Mouse (Mus musculus) hindbrain, embryonic 15.5 days (tissue): ENCODE data around the gene Kdm2a. TPM values are rescaled to one million over a fixed set of nuclear protein-coding genes. Genes with fewer than 3 reads are reported as not detected.

Experiments
- polyA plus RNA-seq: library from polyadenylated mRNA; unstranded; fragments of >200 nt; fragmentation: Nextera tagmentation; extraction: Ambion mirVana; gene quantifications from 2 replicates; pipeline ENCODE4 v1.2.1, GENCODE M21; 2015

The Kdm2a gene
- polyA plus RNA-seq, 1 experiment from 2014 or later, result 36.3 TPM

Other genes with a start within 250 kb of the Kdm2a start
- 119 and 121 TPM in 2 replicates for gene Coro1b, start 249.7 kb downstream of the Kdm2a start, polyA plus RNA-seq
- 0.26 and 0.83 TPM in 2 replicates for gene Ptprcap, start 244.7 kb downstream of the Kdm2a start, polyA plus RNA-seq
- gene Rps6kb2, start 234.9 kb downstream of the Kdm2a start, polyA plus RNA-seq, result 47.8 and 56.7 TPM in 2 replicates
- 5.6 and 6.1 TPM in 2 replicates for gene Carns1, start 222.8 kb downstream of the Kdm2a start, polyA plus RNA-seq
- 0.98 and 1.5 TPM in 2 replicates for gene Tbc1d10c, start 207.0 kb downstream of the Kdm2a start, polyA plus RNA-seq
- gene Ppp1ca, start 206.2 kb downstream of the Kdm2a start, polyA plus RNA-seq, result 582 and 587 TPM in 2 replicates
- gene Rad9a, start 196.6 kb downstream of the Kdm2a start, polyA plus RNA-seq, result 25.5 and 27.5 TPM in 2 replicates
- gene Clcf1, start 184.0 kb downstream of the Kdm2a start, polyA plus RNA-seq, result 0.69 and 0.75 TPM in 2 replicates
- gene AC109138.7, start 183.9 kb downstream of the Kdm2a start, polyA plus RNA-seq, result not detected in 2 replicates
- 19.2 and 20.9 TPM in 2 replicates for gene Pold4, start 166.4 kb downstream of the Kdm2a start, polyA plus RNA-seq
- 15.9 and 18.5 TPM in 2 replicates for gene Ssh3, start 129.1 kb downstream of the Kdm2a start, polyA plus RNA-seq
- gene Ankrd13d, start 115.1 kb downstream of the Kdm2a start, polyA plus RNA-seq, result 58.3 and 63.4 TPM in 2 replicates
- 25.7 and 31.9 TPM in 2 replicates for gene Grk2, start 92.1 kb downstream of the Kdm2a start, polyA plus RNA-seq
- 5.7 and 6.7 TPM in 2 replicates for gene Rhod, start 41.1 kb upstream of the Kdm2a start, polyA plus RNA-seq
- 5.3 and 5.6 TPM in 2 replicates for gene Syt12, start 79.2 kb upstream of the Kdm2a start, polyA plus RNA-seq
- gene 2010003K11Rik, start 100.3 kb upstream of the Kdm2a start, polyA plus RNA-seq, result not detected in 2 replicates
- 38.9 and 43.8 TPM in 2 replicates for gene Pcx, start 112.2 kb upstream of the Kdm2a start, polyA plus RNA-seq
- 13.2 and 14.7 TPM in 2 replicates for gene Lrfn4, start 217.4 kb upstream of the Kdm2a start, polyA plus RNA-seq
- gene Rce1, start 227.4 kb upstream of the Kdm2a start, polyA plus RNA-seq, result 50.6 and 54.2 TPM in 2 replicates